Mouse (Mus musculus) C2C12 (cell line): ENCODE data around the gene Anxa1.

Source experiments
- CTCF ChIP-seq: IDR thresholded peaks from one replicate; pipeline ENCODE4 v1.5.1; 2011; ENCODE audit not compliant: control insufficient read depth, insufficient read depth, insufficient read length
- MYOD1 ChIP-seq: IDR thresholded peaks from one replicate; pipeline ENCODE4 v1.6.1; 2011; ENCODE audit warnings: low read depth; ENCODE audit not compliant: control insufficient read depth, insufficient read length

GRCm38 (mm10) chr19:20364931-20365330 is 25.8 kb downstream of the Anxa1 start:
- TF ChIP-seq CTCF (no peak), MYOD1 (no peak)
